Mouse (Mus musculus): ENCODE results near the gene Rgs6.

DNA sequence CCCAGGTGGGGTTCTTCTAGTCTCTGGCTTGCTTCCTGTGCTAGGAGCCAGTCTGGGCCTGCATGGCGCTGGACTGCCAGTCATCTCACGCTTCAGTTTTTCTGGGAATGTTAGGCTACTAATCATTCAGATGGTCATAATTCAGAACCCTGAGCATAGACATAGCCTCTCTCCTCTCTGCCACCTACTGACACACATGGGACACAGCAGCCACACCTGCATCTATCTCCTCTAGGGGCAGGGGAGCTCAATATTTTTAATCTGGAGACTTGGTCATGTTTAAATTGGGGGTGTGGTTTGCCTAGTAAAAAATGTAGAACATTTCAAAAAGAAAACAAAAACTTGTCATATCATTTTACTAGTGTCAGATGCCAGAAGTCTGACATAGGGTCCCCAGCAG is 184.1 kb downstream of the Rgs6 start:
- no peak for TF ChIP-seq POLR2A (IDR thresholded peaks at IDR 0.05; ENCODE audit: borderline replicate concordance, insufficient read depth, low read length)
- no peak for TF ChIP-seq CTCF (IDR thresholded peaks at IDR 0.05; ENCODE audit: borderline replicate concordance, insufficient read depth, low read depth, low read length)

Measured in cerebellum, adult 2 months (tissue).